ENCODE assay signal across 28 mouse cellular contexts in the genomic region with DNA sequence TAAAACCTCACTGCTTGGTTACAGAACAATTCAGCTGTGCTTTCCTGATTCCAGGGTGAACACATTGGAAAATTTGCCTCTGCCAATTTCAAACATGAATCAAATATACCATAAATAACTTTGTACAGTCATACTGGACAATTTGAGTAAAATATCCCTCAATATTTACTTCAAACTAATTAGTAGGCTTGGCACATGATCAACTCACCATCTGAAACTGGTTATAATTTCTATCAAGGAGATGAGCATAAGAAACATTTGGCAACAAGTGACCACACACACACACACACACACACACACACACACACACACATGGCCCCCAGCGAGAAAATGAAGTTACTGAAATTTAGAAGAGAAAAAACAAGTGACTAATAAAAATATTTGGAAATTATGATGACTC.
DNase-seq lines count a peak whose midpoint lies in the region; ATAC-seq and TF ChIP-seq lines count a peak whose summit lies in the region.
"Had no signal": no experiment of that assay in that cellular context is flagged by ENCODE, and none has a peak within 500 bp of the region (broad histone marks: within the 10 kb centered on the region; RNA-seq: fewer than 3 reads in every experiment).

No protein-coding gene starts in this region.

- no peaks in the 10 kb centered on the region for H3K36me3 ChIP-seq in embryonic facial prominence, embryonic 13.5 days
- H3K36me3 ChIP-seq in embryonic facial prominence, embryonic 10.5 days (replicated peaks), result no peaks in the 10 kb centered on the region
- no peaks in the 10 kb centered on the region for H3K36me3 ChIP-seq in hindbrain, postnatal 0 days (ENCODE audit: insufficient read depth, low read length)
- no peaks in the 10 kb centered on the region for H3K36me3 ChIP-seq in hindbrain, embryonic 12.5 days
- H3K36me3 ChIP-seq: forebrain, embryonic 12.5 days; heart, embryonic 12.5 days; limb, embryonic 10.5 days; limb, embryonic 15.5 days; liver, embryonic 13.5 days; neural tube, embryonic 15.5 days had no signal

- no peaks in the 10 kb centered on the region for H3K27me3 ChIP-seq in embryonic facial prominence, embryonic 13.5 days
- H3K27me3 ChIP-seq in embryonic facial prominence, embryonic 10.5 days (replicated peaks; ENCODE audit: low read depth, poor library complexity, severe bottlenecking), result no peaks in the 10 kb centered on the region
- no peaks in the 10 kb centered on the region for H3K27me3 ChIP-seq in hindbrain, postnatal 0 days (ENCODE audit: insufficient read depth, low read length)
- H3K27me3 ChIP-seq in hindbrain, embryonic 12.5 days, result no peaks in the 10 kb centered on the region
- H3K27me3 ChIP-seq: forebrain, embryonic 12.5 days; heart, embryonic 12.5 days; limb, embryonic 15.5 days; liver, embryonic 13.5 days; neural tube, embryonic 15.5 days had no signal

- no peak for TF ChIP-seq POLR2A in embryonic fibroblast, embryonic 13.5 days (IDR thresholded peaks at IDR 0.05; ENCODE audit: low read depth, low read length)

- no peak overlapping the region for H3K4me2 ChIP-seq in embryonic facial prominence, embryonic 13.5 days
- H3K4me2 ChIP-seq in hindbrain, postnatal 0 days (ENCODE audit: low read depth, low read length), result no peak overlapping the region
- H3K4me2 ChIP-seq in hindbrain, embryonic 12.5 days (replicated peaks), result no peak overlapping the region
- H3K4me2 ChIP-seq: forebrain, embryonic 12.5 days; heart, embryonic 12.5 days; limb, embryonic 15.5 days; liver, embryonic 13.5 days; neural tube, embryonic 15.5 days had no signal

- no peaks in the 10 kb centered on the region for H3K9me3 ChIP-seq in embryonic facial prominence, embryonic 13.5 days
- no peaks in the 10 kb centered on the region for H3K9me3 ChIP-seq in embryonic facial prominence, embryonic 10.5 days
- no peaks in the 10 kb centered on the region for H3K9me3 ChIP-seq in hindbrain, postnatal 0 days (ENCODE audit: low read length)
- no peaks in the 10 kb centered on the region for H3K9me3 ChIP-seq in hindbrain, embryonic 12.5 days (replicated peaks)
- H3K9me3 ChIP-seq: forebrain, embryonic 12.5 days; heart, embryonic 12.5 days; limb, embryonic 10.5 days; limb, embryonic 15.5 days; liver, embryonic 13.5 days; neural tube, embryonic 15.5 days had no signal

- ATAC-seq in embryonic facial prominence, embryonic 13.5 days (ENCODE audit: insufficient number of reproducible peaks, insufficient read depth, low FRiP score, low TSS enrichment, low read depth), result no peak
- ATAC-seq in hindbrain, postnatal 0 days, result no peak
- ATAC-seq in hindbrain, embryonic 12.5 days (ENCODE audit: low FRiP score), result no peak
- ATAC-seq: inflammation-experienced regulatory T-cells, adult 6 months; lung, postnatal 0 days had no signal

- no peak for DNase-seq in embryonic facial prominence, embryonic 10.5 days (ENCODE audit: low spot score)
- peak; percentile 22 for DNase-seq in hindbrain, postnatal 0 days (ENCODE audit: low spot score)
- DNase-seq in NIH3T3 (ENCODE audit: low read depth), result peak; percentile 53
- DNase-seq in thymus, postnatal 0 days (ENCODE audit: low spot score), result no peak
- DNase-seq in retina, embryonic 14.5 days (ENCODE audit: low spot score), result no peak
- DNase-seq: adrenal gland, adult 2 months; adrenal gland, postnatal 36 days; cerebellum, adult 9-11 months; heart, adult 2 months; kidney, adult 11 months; kidney, postnatal 14 days; liver, embryonic 13.5 days; lung, adult 18-20 months; midbrain, embryonic 14.5 days; right cerebral cortex, adult 18-20 months; spleen, adult 18-20 months; thymus, postnatal 25 days had no signal

- H3K4me1 ChIP-seq in embryonic facial prominence, embryonic 13.5 days, result peaks cover 26% of the 10 kb centered on the region
- peaks cover 23% of the 10 kb centered on the region for H3K4me1 ChIP-seq in embryonic facial prominence, embryonic 10.5 days
- no peaks in the 10 kb centered on the region; the same call in 1 of the 2 replicates for H3K4me1 ChIP-seq in hindbrain, postnatal 0 days (ENCODE audit: insufficient read depth, low read length)
- H3K4me1 ChIP-seq in hindbrain, embryonic 12.5 days, result peaks cover 14% of the 10 kb centered on the region; the same call in 1 of the 2 replicates
- peaks cover 9% of the 10 kb centered on the region for H3K4me1 ChIP-seq in embryonic fibroblast, embryonic 13.5 days (ENCODE audit: control insufficient read depth, insufficient read depth, low read length)
- H3K4me1 ChIP-seq: liver, embryonic 13.5 days had no signal

- H3K4me3 ChIP-seq in embryonic facial prominence, embryonic 13.5 days, result no peak overlapping the region
- H3K4me3 ChIP-seq in embryonic facial prominence, embryonic 10.5 days, result no peak overlapping the region
- H3K4me3 ChIP-seq in hindbrain, postnatal 0 days (ENCODE audit: low read length), result no peak overlapping the region
- no peak overlapping the region for H3K4me3 ChIP-seq in hindbrain, embryonic 12.5 days
- H3K4me3 ChIP-seq in embryonic fibroblast, embryonic 13.5 days (ENCODE audit: insufficient read depth, low read length), result no peak overlapping the region
- H3K4me3 ChIP-seq: forebrain, embryonic 12.5 days; heart, adult 2 months; heart, embryonic 12.5 days; limb, embryonic 10.5 days; limb, embryonic 15.5 days; liver, embryonic 13.5 days; neural tube, embryonic 15.5 days had no signal

- no peak for TF ChIP-seq CTCF in hindbrain, postnatal 0 days (IDR thresholded peaks at IDR 0.05; ENCODE audit: low read depth)
- TF ChIP-seq CTCF in embryonic fibroblast, embryonic 13.5 days (IDR thresholded peaks at IDR 0.05; ENCODE audit: borderline replicate concordance, insufficient read depth, low read length), result no peak

- 68% methylated on average over 1 of the region's 1 CpGs for WGBS in embryonic facial prominence, embryonic 13.5 days
- 81% methylated on average over 1 of the region's 1 CpGs for WGBS in embryonic facial prominence, embryonic 10.5 days
- WGBS in hindbrain, postnatal 0 days, result 49% methylated on average over 1 of the region's 1 CpGs
- 83% methylated on average over 1 of the region's 1 CpGs for WGBS in hindbrain, embryonic 12.5 days

- no peak overlapping the region for H3K9ac ChIP-seq in embryonic facial prominence, embryonic 13.5 days
- no peak overlapping the region for H3K9ac ChIP-seq in hindbrain, postnatal 0 days (replicated peaks; ENCODE audit: low read length)
- H3K9ac ChIP-seq in hindbrain, embryonic 12.5 days, result no peak overlapping the region
- H3K9ac ChIP-seq: forebrain, embryonic 12.5 days; heart, embryonic 12.5 days; limb, embryonic 15.5 days; liver, embryonic 13.5 days; neural tube, embryonic 15.5 days had no signal

- H3K27ac ChIP-seq in embryonic facial prominence, embryonic 13.5 days, result 0 out of 2 replicates have a peak overlapping the region, but pooled peaks have one; percentile 28
- H3K27ac ChIP-seq in embryonic facial prominence, embryonic 10.5 days (replicated peaks), result no peak overlapping the region
- H3K27ac ChIP-seq in hindbrain, postnatal 0 days, result no peak overlapping the region
- H3K27ac ChIP-seq in hindbrain, embryonic 12.5 days, result no peak overlapping the region
- H3K27ac ChIP-seq in embryonic fibroblast, embryonic 13.5 days (ENCODE audit: insufficient read depth, low read length), result peak overlapping the region; percentile 71; the same call in 1 of the 2 replicates
- H3K27ac ChIP-seq: forebrain, embryonic 12.5 days; heart, adult 2 months; limb, embryonic 10.5 days; limb, embryonic 15.5 days; liver, embryonic 13.5 days; macrophage; neural tube, embryonic 15.5 days had no signal

Comparison
In these comparisons a context has a peak if more than half of its experiments do, and no peak if none do; other contexts are left out.
1. H3K27ac ChIP-seq: peak in embryonic facial prominence, embryonic 13.5 days (single experiment) and embryonic fibroblast, embryonic 13.5 days (single experiment); none in embryonic facial prominence, embryonic 10.5 days (single experiment), hindbrain, postnatal 0 days (single experiment) and hindbrain, embryonic 12.5 days (single experiment).
2. DNase-seq: peak in hindbrain, postnatal 0 days (single experiment) and NIH3T3 (single experiment); none in embryonic facial prominence, embryonic 10.5 days (single experiment), thymus, postnatal 0 days (single experiment) and retina, embryonic 14.5 days (single experiment).